Mouse (Mus musculus) megakaryocyte progenitor cell, adult 5-6 weeks (primary cell): ENCODE results near the gene Chga. TPM values are rescaled to one million over a fixed set of nuclear protein-coding genes. Genes with fewer than 3 reads are reported as not detected.
A peak's percentile ranks its signal among the peaks of the same experiment; 100 is the strongest.

ENCODE experiments used
- ATAC-seq: replicated peaks from 2 replicates; pipeline ENCODE4 v1.8.0; 2016; ENCODE audit warnings: mild to moderate bottlenecking, moderate TSS enrichment, inconsistent platforms; ENCODE audit not compliant: poor library complexity
- total RNA-seq, 2 experiments: library from RNA; stranded (forward) in 1 of 2; stranded (reverse) in 1 of 2; fragments of 157-497, 149-512 nt in 1 of 2; fragments of 200-1000 nt in 1 of 2; gene quantifications; 2 replicates each; pipeline versions ENCODE4 v1.2.3 to v1.2.4; 2015 to 2017

The Chga gene
- total RNA-seq (2015) (not detected in 2 replicates), total RNA-seq (2017) (not detected in 2 replicates)

- ATAC-seq, result peak; percentile 86
These were observed at the start of gene Chga for GRCm38 (mm10) chr12:102554721-102555516. Gene Chga, plus strand, starts transcription at chr12:102554969.

- no peak for ATAC-seq
These were observed 49.5 kb upstream of the Chga start for GRCm38 (mm10) chr12:102505131-102505713.

GRCm38 (mm10) chr12:102505949-102506348 is 48.8 kb upstream of the Chga start:
- peak; percentile 62 for ATAC-seq

DNA sequence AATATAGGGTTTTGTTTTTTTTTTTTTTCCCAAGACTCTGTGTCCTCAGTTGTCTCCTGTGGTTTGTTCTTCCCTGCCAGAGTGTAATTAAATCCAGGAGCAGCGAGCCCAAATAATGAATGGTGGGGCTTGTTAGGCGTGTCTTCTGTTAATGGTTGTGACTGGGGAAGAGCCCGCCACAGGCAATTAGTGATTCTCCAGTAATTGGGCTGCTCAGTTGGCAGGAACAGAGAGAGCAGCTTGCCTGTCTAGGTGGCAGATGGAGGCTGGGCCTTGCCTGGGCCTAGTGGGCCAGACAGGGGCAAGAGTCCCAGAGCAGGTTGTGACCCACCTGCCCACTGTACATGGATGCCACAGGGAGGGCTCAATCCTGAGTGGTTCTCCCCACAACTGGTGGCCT is 43.4 kb upstream of the Chga start:
- ATAC-seq, result no peak

GRCm38 (mm10) chr12:102514151-102514550 is 40.6 kb upstream of the Chga start:
- ATAC-seq, result no peak

- ATAC-seq, result no peak
These were observed 40.0 kb upstream of the Chga start for GRCm38 (mm10) chr12:102514751-102515150.

GRCm38 (mm10) chr12:102516151-102516550 is 38.6 kb upstream of the Chga start:
- no peak for ATAC-seq

- ATAC-seq, result peak; percentile 89
These were observed 37.1 kb upstream of the Chga start for GRCm38 (mm10) chr12:102517647-102518046.

GRCm38 (mm10) chr12:102519929-102520720 is 34.6 kb upstream of the Chga start:
- no peak for ATAC-seq

DNA sequence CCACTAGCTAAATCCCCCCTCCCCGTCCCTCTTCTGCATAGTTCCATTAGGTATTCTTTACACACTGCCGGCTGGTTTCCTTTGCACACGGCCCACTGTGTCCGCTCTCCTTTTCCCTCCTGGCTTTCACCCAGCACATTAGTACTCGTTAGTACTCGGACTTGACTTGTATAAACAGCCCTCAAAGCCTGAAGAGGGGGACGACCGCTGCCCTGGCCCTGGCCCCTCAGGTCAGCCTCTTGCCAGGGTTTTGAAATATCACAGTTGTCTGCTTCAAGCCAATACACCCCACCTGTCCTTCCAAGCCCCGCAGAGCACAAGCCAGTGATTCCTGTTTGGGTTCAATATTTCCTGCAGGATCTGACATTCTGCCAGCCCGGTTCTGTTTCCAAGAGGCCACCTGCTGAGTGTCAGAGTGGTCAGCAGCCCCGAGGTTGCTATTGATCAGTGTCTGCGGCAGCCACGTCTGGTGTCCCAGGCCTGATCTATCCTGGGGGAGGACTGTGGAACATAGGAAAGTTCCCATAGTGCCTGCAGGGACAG is 32.9 kb upstream of the Chga start:
- no peak for ATAC-seq

- ATAC-seq, result peak; percentile 57
These were observed 30.6 kb upstream of the Chga start for GRCm38 (mm10) chr12:102524216-102524615.

- peak; percentile 70 for ATAC-seq
These were observed 30.0 kb upstream of the Chga start for GRCm38 (mm10) chr12:102524760-102525159.

GRCm38 (mm10) chr12:102527989-102528388 is 26.8 kb upstream of the Chga start:
- no peak for ATAC-seq

GRCm38 (mm10) chr12:102535796-102536195 is 19.0 kb upstream of the Chga start:
- ATAC-seq, result no peak

DNA sequence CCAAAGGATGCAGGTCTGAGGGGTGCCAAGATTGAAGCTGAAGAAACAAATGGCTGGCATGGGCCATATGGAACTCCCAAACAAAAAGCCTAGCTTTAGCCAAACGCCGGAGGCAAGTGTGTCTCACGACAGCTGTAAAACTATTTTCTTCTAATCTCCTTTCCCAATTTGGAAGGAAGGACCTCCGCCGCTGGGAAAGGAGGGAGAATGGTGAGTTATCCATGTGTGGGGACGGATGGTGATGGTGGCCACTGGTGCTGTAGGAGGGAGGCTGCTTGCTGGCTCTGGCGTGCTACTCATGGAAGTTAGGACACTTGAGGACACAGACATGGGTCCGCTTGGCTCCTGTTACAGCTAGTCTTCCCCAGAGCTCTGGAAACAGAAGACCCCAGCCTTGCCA is 14.5 kb upstream of the Chga start:
- ATAC-seq, result no peak

DNA sequence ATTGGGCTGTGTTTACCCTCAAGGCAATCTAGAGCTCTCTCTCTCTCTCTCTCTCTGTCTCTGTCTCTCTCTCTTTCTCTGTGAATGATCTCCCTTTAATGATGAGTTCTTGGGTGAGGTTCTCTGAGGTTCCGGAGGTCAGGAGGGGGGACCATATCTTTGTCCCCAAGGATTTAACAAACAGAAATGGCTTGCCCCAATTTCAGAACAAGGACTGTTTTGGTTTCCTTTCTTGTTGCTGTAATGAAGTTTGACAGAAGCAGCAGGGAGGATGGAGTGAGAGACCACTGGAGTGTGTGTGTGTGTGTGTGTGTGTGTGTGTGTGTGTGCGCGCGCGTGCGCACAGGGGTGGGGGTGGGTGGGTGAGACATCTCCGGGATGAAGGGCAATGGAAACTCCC is 13.6 kb upstream of the Chga start:
- ATAC-seq, result no peak

GRCm38 (mm10) chr12:102545122-102545521 is 9.6 kb upstream of the Chga start:
- no peak for ATAC-seq

DNA sequence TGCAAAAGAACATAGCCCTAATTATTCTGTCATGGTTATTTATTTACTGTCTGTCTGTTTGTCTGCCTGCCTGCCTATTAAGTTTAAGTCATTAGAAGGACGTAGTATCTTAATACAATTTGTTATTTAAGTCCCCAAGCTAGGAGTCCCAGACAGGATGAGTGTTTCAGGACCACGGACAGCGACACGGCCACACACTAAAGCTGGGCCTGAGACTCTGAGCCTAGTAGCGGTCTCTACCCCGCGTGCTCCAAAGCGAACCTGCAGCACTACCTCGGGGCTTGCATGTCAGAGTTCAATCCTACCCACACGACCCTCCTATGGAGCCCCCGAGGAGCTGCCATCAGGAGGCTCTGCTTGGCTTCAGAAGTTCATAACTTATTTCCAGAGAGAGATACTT is 4.2 kb upstream of the Chga start:
- peak; percentile 80 for ATAC-seq

DNA sequence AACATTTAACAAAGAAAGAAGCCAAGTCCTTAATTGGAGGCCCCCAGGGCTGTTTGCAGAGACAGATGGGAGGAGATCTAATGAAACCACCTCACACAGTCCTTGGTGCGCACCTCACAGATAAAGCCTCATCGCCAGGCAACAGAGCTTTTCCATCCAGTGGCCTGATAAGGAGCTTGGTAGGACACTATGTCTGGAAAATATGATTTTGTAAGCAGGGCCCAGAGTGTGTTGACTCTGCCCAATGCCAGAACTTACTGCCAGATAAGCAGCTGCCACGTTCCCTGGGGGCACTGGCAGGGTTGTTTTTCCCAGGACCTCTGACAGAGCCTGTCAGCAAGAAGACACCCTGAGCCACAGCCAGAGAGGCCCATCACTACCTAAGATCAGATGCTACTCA is 3.6 kb upstream of the Chga start:
- peak; percentile 22 for ATAC-seq

GRCm38 (mm10) chr12:102552001-102552400 is 2.8 kb upstream of the Chga start:
- no peak for ATAC-seq

DNA sequence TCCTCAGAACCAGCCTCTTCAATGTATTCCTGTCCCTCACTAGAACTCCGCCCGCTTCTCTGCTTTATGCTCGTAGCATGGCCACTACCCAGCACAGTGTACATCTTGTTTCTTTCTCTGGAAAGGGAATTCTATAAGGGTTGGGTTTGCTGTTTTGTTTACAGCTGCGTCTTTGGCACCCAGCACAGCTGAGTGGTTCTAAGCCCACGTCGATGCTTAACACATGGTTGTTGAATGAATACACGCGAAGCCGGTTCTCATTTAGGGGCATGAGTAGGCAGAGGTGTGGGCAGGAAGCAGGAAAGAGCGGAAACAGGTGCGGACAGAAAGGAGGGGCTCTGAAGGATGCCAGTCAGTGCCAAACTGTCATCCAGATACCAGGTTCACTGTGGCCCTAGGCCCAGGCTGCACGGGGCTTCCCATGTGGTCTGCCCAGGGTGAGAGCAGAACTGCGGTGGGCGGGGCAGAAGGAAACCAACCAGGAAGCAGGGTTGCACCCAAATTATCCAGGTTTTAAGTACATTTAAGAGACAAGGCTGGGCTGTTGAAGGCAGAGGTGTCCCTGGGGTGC is 979 bp upstream of the Chga start:
- ATAC-seq, result no peak
